Mouse (Mus musculus) spleen, postnatal 10 days (tissue): Measurements from ENCODE around the gene Scel.
A peak's percentile ranks its signal among the peaks of the same experiment; 100 is the strongest.

Experiments
- DNase-seq, 2 experiments: peaks; one replicate each; pipeline ENCODE4 v3.0.0; 2021 to 2022; ENCODE audit warnings: low spot score in 2 of 2

The Scel gene

GRCm38 (mm10) chr14:103571598-103572320, 58.6 kb downstream of the Scel start:
- no peak for DNase-seq

- no peak for DNase-seq
Observed at GRCm38 (mm10) chr14:103575854-103576253, 62.7 kb downstream of the Scel start.

- no peak for DNase-seq
Observed at GRCm38 (mm10) chr14:103577011-103577410, 63.9 kb downstream of the Scel start.

- no peak for DNase-seq
Observed at GRCm38 (mm10) chr14:103586662-103587061, 73.5 kb downstream of the Scel start.

- DNase-seq = no peak
Observed at GRCm38 (mm10) chr14:103587208-103587900, 74.2 kb downstream of the Scel start.

GRCm38 (mm10) chr14:103589819-103590218, 76.7 kb downstream of the Scel start:
- no peak for DNase-seq

GRCm38 (mm10) chr14:103595870-103596269, 82.7 kb downstream of the Scel start:
- no peak for DNase-seq

- DNase-seq = no peak
Observed at GRCm38 (mm10) chr14:103608063-103608462, 94.9 kb downstream of the Scel start.

- DNase-seq = no peak
Observed at GRCm38 (mm10) chr14:103613573-103614271, 100.6 kb downstream of the Scel start.

GRCm38 (mm10) chr14:103614272-103614587, 101.1 kb downstream of the Scel start:
- no peak for DNase-seq

- DNase-seq = no peak
Observed at GRCm38 (mm10) chr14:103619756-103620155, 106.6 kb downstream of the Scel start.

GRCm38 (mm10) chr14:103621207-103621606, 108.1 kb downstream of the Scel start:
- DNase-seq = no peak

- no peak for DNase-seq
Observed at GRCm38 (mm10) chr14:103626100-103626499, 113.0 kb downstream of the Scel start.

- DNase-seq = no peak
Observed at GRCm38 (mm10) chr14:103629639-103630364, 116.7 kb downstream of the Scel start.

- peak in 1 of 2 experiments; percentile 56 for DNase-seq
Observed at GRCm38 (mm10) chr14:103630545-103630944, 117.4 kb downstream of the Scel start.

GRCm38 (mm10) chr14:103643933-103644332, 130.8 kb downstream of the Scel start:
- no peak for DNase-seq

GRCm38 (mm10) chr14:103647981-103648380, 134.8 kb downstream of the Scel start:
- DNase-seq = no peak

- no peak for DNase-seq
Observed at GRCm38 (mm10) chr14:103648623-103649255, 135.6 kb downstream of the Scel start.

- no peak for DNase-seq
Observed at GRCm38 (mm10) chr14:103649302-103649701, 136.2 kb downstream of the Scel start.

- peak; percentile 66 to 90 for DNase-seq
Observed at GRCm38 (mm10) chr14:103649896-103650334, 136.8 kb downstream of the Scel start, which contains the start of gene Slain1. Slain1 (plus strand) TSS chr14:103650228.

- DNase-seq = peak; percentile 51 to 78
Observed at GRCm38 (mm10) chr14:103650413-103651101, 137.4 kb downstream of the Scel start.
